Mouse (Mus musculus): Measurements from ENCODE around the gene Ints5.

Ints5 gene

GRCm38 (mm10) chr19:8929224-8930088 is 36.7 kb downstream of the Ints5 start, which contains the start of the genes Rom1 and Eml3:
TSS of gene Rom1 (minus strand) at chr19:8929356.
TSS of gene Eml3 (plus strand) at chr19:8929552.
- peak; percentile 91 to 94 for DNase-seq

GRCm38 (mm10) chr19:8930117-8930516 is 37.3 kb downstream of the Ints5 start:
- DNase-seq: peak; percentile 22 to 34

GRCm38 (mm10) chr19:8930771-8931170 is 38.0 kb downstream of the Ints5 start:
- DNase-seq: no peak

GRCm38 (mm10) chr19:8936736-8937135 is 43.9 kb downstream of the Ints5 start:
- DNase-seq: no peak

- DNase-seq: no peak
These were observed 47.8 kb downstream of the Ints5 start for GRCm38 (mm10) chr19:8940526-8941133.

GRCm38 (mm10) chr19:8941136-8941514 is 48.3 kb downstream of the Ints5 start:
- DNase-seq: no peak

GRCm38 (mm10) chr19:8941515-8942217 is 48.9 kb downstream of the Ints5 start, which contains the start of gene Mta2:
TSS of gene Mta2 (plus strand) at chr19:8941875.
- peak; percentile 99 for DNase-seq

- peak in 1 of 2 experiments; percentile 73 for DNase-seq
These were observed 49.6 kb downstream of the Ints5 start for GRCm38 (mm10) chr19:8942276-8942964.

- no peak for DNase-seq
These were observed 50.2 kb downstream of the Ints5 start for GRCm38 (mm10) chr19:8943047-8943446.

GRCm38 (mm10) chr19:8944062-8944461 is 51.3 kb downstream of the Ints5 start:
- no peak for DNase-seq

- DNase-seq: peak; percentile 94 to 95
These were observed 51.9 kb downstream of the Ints5 start for GRCm38 (mm10) chr19:8944750-8945149.

- DNase-seq: no peak
These were observed 52.4 kb downstream of the Ints5 start for GRCm38 (mm10) chr19:8945251-8945650.

- DNase-seq: no peak
These were observed 54.1 kb downstream of the Ints5 start for GRCm38 (mm10) chr19:8946929-8947328.

All from kidney, postnatal 4 days (tissue).